9 mouse cellular contexts compared by ENCODE assay signal in genomic region chr13:94709691-94710573, GRCm38 (mm10).
DNase-seq lines count a peak whose midpoint lies in the region; ATAC-seq and TF ChIP-seq lines count a peak whose summit lies in the region.
"Had no signal": no experiment of that assay in that cellular context is flagged by ENCODE, and none has a peak within 500 bp of the region (broad histone marks: within the 10 kb centered on the region; RNA-seq: fewer than 3 reads in every experiment).

No protein-coding gene starts in this region.

- peak overlapping the region; percentile 93 for H3K4me2 ChIP-seq in heart, embryonic 12.5 days
- H3K4me2 ChIP-seq in kidney, postnatal 0 days (ENCODE audit: low read length): peak overlapping the region; percentile 58

- ATAC-seq in heart, embryonic 12.5 days (ENCODE audit: insufficient number of reproducible peaks, low FRiP score): peak; percentile 74
- 0 out of 2 replicates have a peak, but pooled peaks have one; percentile 25 for ATAC-seq in kidney, postnatal 0 days (replicated peaks; ENCODE audit: low FRiP score, low read depth)
- ATAC-seq in megakaryocyte progenitor cell, adult 5-6 weeks (replicated peaks; ENCODE audit: poor library complexity): peak; percentile 44
- ATAC-seq in frontal cortex, adult (ENCODE audit: low TSS enrichment): no peak

- TF ChIP-seq CTCF in brain, embryonic 14.5 days (IDR thresholded peaks at IDR 0.05; ENCODE audit: borderline replicate concordance, extremely low read depth, insufficient read depth, insufficient read length): no peak
- peak; percentile 41 for TF ChIP-seq CTCF in kidney, postnatal 0 days (IDR thresholded peaks at IDR 0.05; ENCODE audit: low read depth)

- H3K9me3 ChIP-seq in heart, embryonic 12.5 days (replicated peaks): no peaks in the 10 kb centered on the region
- H3K9me3 ChIP-seq in kidney, postnatal 0 days (replicated peaks; ENCODE audit: low read length): no peaks in the 10 kb centered on the region
- H3K9me3 ChIP-seq: G1E had no signal

- 0 out of 2 replicates have a peak overlapping the region, but pooled peaks have one; percentile 37 for H3K9ac ChIP-seq in heart, embryonic 12.5 days
- no peak overlapping the region for H3K9ac ChIP-seq in kidney, postnatal 0 days (ENCODE audit: low read depth, low read length)

- no peak for TF ChIP-seq POLR2A in brain, embryonic 14.5 days (IDR thresholded peaks at IDR 0.05; ENCODE audit: borderline replicate concordance, extremely low read depth, insufficient read depth, insufficient read length, poor library complexity, severe bottlenecking)

- WGBS in heart, embryonic 12.5 days: under 1% methylated on average over 50 of the region's 50 CpGs
- WGBS in kidney, postnatal 0 days: under 1% methylated on average over 50 of the region's 50 CpGs

- no peaks in the 10 kb centered on the region for H3K36me3 ChIP-seq in heart, embryonic 12.5 days
- no peaks in the 10 kb centered on the region for H3K36me3 ChIP-seq in kidney, postnatal 0 days (ENCODE audit: insufficient read depth, low read length)
- H3K36me3 ChIP-seq: G1E had no signal

- peak overlapping the region; percentile 49 for H3K4me3 ChIP-seq in heart, embryonic 12.5 days
- H3K4me3 ChIP-seq in kidney, postnatal 0 days (replicated peaks; ENCODE audit: low read depth, low read length): peak overlapping the region; percentile 25

- DNase-seq in heart, adult 11 months: peak; percentile 89
- DNase-seq in heart, adult 9 months (ENCODE audit: low spot score in 2 of 2): no peak
- DNase-seq in brain, embryonic 14.5 days (ENCODE audit: low read depth): peak; percentile 88
- peak; percentile 44 for DNase-seq in kidney, postnatal 0 days (ENCODE audit: low spot score)
- DNase-seq in urinary bladder, postnatal 36 days (ENCODE audit: low spot score in 2 of 2): no peak

- H3K27me3 ChIP-seq in heart, embryonic 12.5 days (replicated peaks): peaks cover 76% of the 10 kb centered on the region
- H3K27me3 ChIP-seq in kidney, postnatal 0 days (ENCODE audit: insufficient read depth, low read length): peaks cover 69% of the 10 kb centered on the region

- no peak overlapping the region for H3K27ac ChIP-seq in heart, embryonic 12.5 days (ENCODE audit: poor library complexity, severe bottlenecking)
- H3K27ac ChIP-seq in kidney, postnatal 0 days: no peak overlapping the region

- peaks cover 10% of the 10 kb centered on the region; the same call in 1 of the 2 replicates for H3K4me1 ChIP-seq in heart, embryonic 12.5 days (replicated peaks)
- H3K4me1 ChIP-seq in kidney, postnatal 0 days (replicated peaks; ENCODE audit: insufficient read depth, low read length): peaks cover 12% of the 10 kb centered on the region; the same call in 1 of the 2 replicates

Comparison
In these comparisons a context has a peak if more than half of its experiments do, and no peak if none do; other contexts are left out.
1. DNase-seq: peak in heart, adult 11 months (single experiment), brain, embryonic 14.5 days (single experiment) and kidney, postnatal 0 days (single experiment); none in heart, adult 9 months (0 of 2) and urinary bladder, postnatal 36 days (0 of 2).